ENCODE assay signal across 1 mouse cellular context in the genomic region with DNA sequence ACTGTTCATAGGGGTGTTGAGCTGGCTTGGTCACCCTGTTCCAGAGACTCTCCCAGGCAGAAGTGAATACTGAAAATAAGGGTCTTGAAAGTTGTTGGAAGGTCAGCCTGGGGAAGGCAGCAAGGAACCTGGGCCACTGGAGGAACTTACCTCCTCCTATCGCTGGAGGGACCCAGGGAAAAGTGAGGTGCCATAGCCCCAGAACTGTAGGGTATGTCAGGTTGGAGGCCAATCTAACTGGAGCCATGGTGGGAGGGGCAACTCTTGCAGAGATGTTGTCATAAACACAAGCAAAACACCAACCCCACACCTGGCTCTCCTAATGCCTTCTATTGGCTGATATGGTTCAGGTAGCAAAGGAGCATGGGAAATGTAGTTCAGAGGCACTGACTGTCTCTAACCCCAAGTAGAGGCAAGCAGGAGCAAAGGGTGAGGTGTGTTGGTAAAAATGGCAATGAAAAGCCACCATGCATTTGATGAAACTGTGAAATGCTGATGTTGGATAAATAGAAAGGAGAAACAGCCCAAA.
A peak's percentile ranks its signal among the peaks of the same experiment; 100 is the strongest.
TF ChIP-seq lines count a peak whose summit lies in the region.

No protein-coding gene starts in this region.

TF ChIP-seq in ES-E14, 5 proteins besides CTCF, POLR2A, EP300 and RAD21 (continued from another document):
- TF ChIP-seq HCFC1 (IDR thresholded peaks at IDR 0.05; ENCODE audit: borderline replicate concordance, insufficient read depth, low read length) = peak; percentile 85
